Mouse (Mus musculus) neural tube, embryonic 10.5 days (tissue): ENCODE data around the gene Esp23.
"Not testable (repeated sequence)": the region's sequence is repeated elsewhere in the genome, so short reads cannot be mapped to it uniquely, and the experiment has no call there.

Experiments used
- DNase-seq: peaks from one replicate; pipeline ENCODE4 v3.0.0-alpha.2; 2017; ENCODE audit warnings: low spot score; ENCODE audit errors: extremely low spot score

Gene Esp23

GRCm38 (mm10) chr17:39076937-39077336 lies at the start of gene Esp23:
Esp23 (minus strand) TSS chr17:39077037.
- DNase-seq: no peak

GRCm38 (mm10) chr17:39107126-39107525 lies 30.3 kb upstream of the Esp23 start:
- not testable (repeated sequence) for DNase-seq

GRCm38 (mm10) chr17:39095034-39095433 lies 18.2 kb upstream of the Esp23 start, which contains the start of gene Esp22:
Esp22 (plus strand) TSS chr17:39095334.
- DNase-seq: no peak

- DNase-seq: no peak
Observed at GRCm38 (mm10) chr17:39063641-39064040, 13.2 kb downstream of the Esp23 start.

GRCm38 (mm10) chr17:39043241-39043640 lies 33.6 kb downstream of the Esp23 start, which contains the start of gene Gm21903:
Gm21903 (minus strand) TSS chr17:39043341.
- DNase-seq: no peak

GRCm38 (mm10) chr17:39036395-39036794 lies 40.4 kb downstream of the Esp23 start, which contains the start of gene Esp24:
Esp24 (plus strand) TSS chr17:39036695.
- DNase-seq: not testable (repeated sequence)
